Mouse (Mus musculus): ENCODE measurements around the gene Ccdc87.

DNA sequence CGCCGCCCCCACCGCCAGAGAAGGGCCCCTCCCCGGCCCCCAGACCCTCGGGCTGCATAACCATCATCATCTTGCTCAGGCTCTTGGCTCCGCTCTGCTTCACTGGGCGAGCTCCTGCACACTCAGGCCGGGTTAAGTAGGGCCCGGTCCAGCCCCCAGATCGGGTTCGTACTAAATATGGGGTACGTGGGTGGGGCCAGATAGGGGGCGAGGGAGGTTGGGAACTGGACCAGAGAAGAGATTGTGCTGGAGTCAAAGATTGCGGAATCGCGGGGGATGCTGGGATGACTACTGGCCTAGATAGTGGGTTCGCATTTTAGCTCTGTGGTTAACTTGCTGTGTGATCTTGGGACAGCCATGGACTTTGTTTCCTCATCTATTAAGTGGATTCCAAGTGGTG lies 38.6 kb downstream of the Ccdc87 start, which contains the start of gene Actn3:
- TF ChIP-seq CTCF (IDR thresholded peaks at IDR 0.05; ENCODE audit: low read depth, low read length) (no peak), TAL1 (conservative IDR thresholded peaks at IDR 0.05; ENCODE audit: low read depth, low read length) (no peak), GATA1 (IDR thresholded peaks at IDR 0.05; ENCODE audit: borderline replicate concordance, low read length) (no peak), GATA2 (IDR thresholded peaks at IDR 0.05; ENCODE audit: borderline replicate concordance, low read depth, low read length) (no peak)

Measured in G1E (cell line).